Mouse (Mus musculus): ENCODE measurements around the gene Tlr4.

Tlr4 gene

GRCm38 (mm10) chr4:66894981-66895380, 67.6 kb downstream of the Tlr4 start:
- DNase-seq (ENCODE audit: extremely low read depth, low read depth) = no peak

GRCm38 (mm10) chr4:66900126-66900525, 72.7 kb downstream of the Tlr4 start:
- DNase-seq (ENCODE audit: extremely low read depth, low read depth) = no peak

- DNase-seq (ENCODE audit: extremely low read depth, low read depth) = no peak
These were observed 74.1 kb downstream of the Tlr4 start for GRCm38 (mm10) chr4:66901498-66901897.

- DNase-seq (ENCODE audit: extremely low read depth, low read depth) = no peak
These were observed 81.0 kb downstream of the Tlr4 start for GRCm38 (mm10) chr4:66908376-66908775.

- DNase-seq (ENCODE audit: extremely low read depth, low read depth) = no peak
These were observed 92.4 kb downstream of the Tlr4 start for GRCm38 (mm10) chr4:66919630-66920372.

- no peak for DNase-seq (ENCODE audit: extremely low read depth, low read depth)
These were observed 96.4 kb downstream of the Tlr4 start for GRCm38 (mm10) chr4:66923616-66924276.

- no peak for DNase-seq (ENCODE audit: extremely low read depth, low read depth)
These were observed 98.7 kb downstream of the Tlr4 start for GRCm38 (mm10) chr4:66926066-66926465.

GRCm38 (mm10) chr4:66927537-66928088, 100.2 kb downstream of the Tlr4 start:
- DNase-seq (ENCODE audit: extremely low read depth, low read depth) = no peak

GRCm38 (mm10) chr4:66938489-66939061, 111.2 kb downstream of the Tlr4 start:
- DNase-seq (ENCODE audit: extremely low read depth, low read depth) = no peak

GRCm38 (mm10) chr4:66941894-66942293, 114.5 kb downstream of the Tlr4 start:
- DNase-seq (ENCODE audit: extremely low read depth, low read depth) = no peak

GRCm38 (mm10) chr4:66943699-66944098, 116.3 kb downstream of the Tlr4 start:
- no peak for DNase-seq (ENCODE audit: extremely low read depth, low read depth)

- no peak for DNase-seq (ENCODE audit: extremely low read depth, low read depth)
These were observed 120.3 kb downstream of the Tlr4 start for GRCm38 (mm10) chr4:66947657-66948056.

GRCm38 (mm10) chr4:66974918-66975317, 147.5 kb downstream of the Tlr4 start:
- DNase-seq (ENCODE audit: extremely low read depth, low read depth) = no peak
